Mouse (Mus musculus) kidney, adult 8-10 months (tissue): ENCODE measurements at regions not wholly inside any gene's neighbourhood (a gene's known extent, or its start where the extent isn't known, plus 50 kb on each side); places are given as distances from the start of the nearest gene placed in this dataset.
A peak's percentile ranks its signal among the peaks of the same experiment; 100 is the strongest.

ENCODE experiments used
- DNase-seq, 2 experiments: peaks; one replicate each; pipeline ENCODE4 v3.0.0; 2022

- no peak for DNase-seq
Observed at GRCm38 (mm10) chr10:44820379-44820778, 246.6 kb upstream of the Prep start.

DNA sequence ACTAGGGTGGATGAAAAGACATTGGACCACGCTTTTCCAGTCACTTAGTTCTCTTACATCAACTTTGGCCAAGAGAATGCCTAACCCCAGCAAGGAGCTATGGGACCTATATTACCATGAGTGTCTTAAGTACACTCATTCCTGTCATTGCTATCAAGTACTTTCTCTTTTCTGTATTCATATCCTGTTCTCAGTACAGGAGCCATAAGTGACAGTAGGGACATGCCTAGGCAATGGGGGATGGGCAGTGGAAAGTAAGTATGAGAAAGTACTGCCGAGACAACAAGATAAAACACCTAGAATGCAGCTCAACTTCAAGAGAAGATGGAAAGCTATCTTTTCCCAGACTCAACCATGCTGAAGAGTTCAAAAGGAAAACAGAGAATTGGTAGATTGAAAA lies 247.6 kb upstream of the Prep start:
- no peak for DNase-seq

- DNase-seq, result no peak
Observed at GRCm38 (mm10) chr10:44818615-44819014, 248.4 kb upstream of the Prep start.

DNA sequence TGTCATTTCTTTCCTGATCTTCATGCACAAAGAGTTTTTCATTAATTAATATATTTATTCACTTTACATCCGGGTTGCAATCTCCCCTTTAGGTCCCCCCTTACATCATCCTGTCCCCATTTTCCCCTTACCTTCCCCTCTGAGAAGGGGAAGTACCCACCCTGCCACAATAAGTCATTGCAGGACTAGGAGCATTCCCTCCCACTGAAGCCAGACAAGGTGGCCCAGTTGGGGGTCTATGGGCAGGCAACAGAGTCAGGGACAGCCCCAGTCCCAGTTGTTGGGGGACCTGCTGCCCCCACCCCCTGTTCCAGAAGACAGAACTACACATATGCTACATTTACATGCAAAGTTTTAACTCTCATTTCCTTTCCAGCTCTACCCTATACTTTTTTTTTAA lies 267.9 kb upstream of the Prdm1 start:
- DNase-seq, result no peak

DNA sequence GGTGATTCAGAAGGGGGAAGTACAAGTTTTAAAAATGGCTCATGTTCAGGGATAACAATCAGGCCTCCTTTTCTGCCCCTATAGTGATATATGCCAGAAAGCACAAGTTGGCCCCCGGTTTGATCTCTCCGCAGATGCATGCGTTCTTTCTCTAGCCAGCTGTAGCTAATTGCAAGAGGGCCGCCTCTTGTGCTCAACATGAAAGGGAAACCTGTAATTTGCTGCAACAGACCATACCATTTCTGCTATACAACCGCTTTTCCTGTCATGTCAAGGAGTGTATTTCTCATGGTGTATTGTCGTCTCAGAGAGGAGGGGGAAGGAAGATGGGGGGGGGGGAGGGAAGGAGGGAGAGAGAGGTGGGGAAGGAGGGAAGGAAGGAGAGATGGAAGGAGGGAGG lies 257.1 kb upstream of the Prdm1 start:
- DNase-seq, result no peak

GRCm38 (mm10) chr10:44780381-44780958 lies 252.2 kb upstream of the Prdm1 start:
- no peak for DNase-seq

DNA sequence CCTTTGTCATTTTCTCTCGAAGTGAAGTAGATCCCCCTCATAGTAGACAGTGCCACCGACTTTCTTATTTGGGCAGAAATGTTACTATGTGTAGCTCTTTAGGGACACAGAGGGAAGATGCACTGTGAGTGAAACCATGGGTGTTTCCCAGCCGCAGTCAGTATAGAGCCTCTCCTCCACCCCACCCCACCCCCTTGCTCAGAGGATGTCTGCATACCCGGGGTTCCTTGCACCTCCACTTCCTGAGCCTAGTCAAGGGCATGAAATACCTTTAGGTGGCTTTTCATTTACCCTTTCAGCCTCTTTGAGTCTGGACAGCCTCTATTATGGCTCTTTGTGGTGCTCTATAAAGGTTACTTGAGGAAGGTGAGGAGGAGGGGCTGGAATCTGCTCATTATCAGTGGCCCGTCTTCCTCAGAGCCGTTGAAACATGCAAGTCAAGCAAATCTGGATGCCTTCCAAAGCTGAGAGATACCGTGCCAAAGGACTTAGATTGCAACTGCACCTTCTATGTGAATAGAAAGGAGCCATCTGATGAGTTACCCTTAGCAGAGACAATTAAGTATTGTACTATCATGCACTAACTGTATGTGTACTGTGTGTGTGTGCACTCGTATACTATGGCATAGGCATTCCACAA lies 251.4 kb upstream of the Prdm1 start:
- no peak for DNase-seq

- DNase-seq, result no peak
Observed at GRCm38 (mm10) chr10:44777214-44777613, 248.9 kb upstream of the Prdm1 start.

DNA sequence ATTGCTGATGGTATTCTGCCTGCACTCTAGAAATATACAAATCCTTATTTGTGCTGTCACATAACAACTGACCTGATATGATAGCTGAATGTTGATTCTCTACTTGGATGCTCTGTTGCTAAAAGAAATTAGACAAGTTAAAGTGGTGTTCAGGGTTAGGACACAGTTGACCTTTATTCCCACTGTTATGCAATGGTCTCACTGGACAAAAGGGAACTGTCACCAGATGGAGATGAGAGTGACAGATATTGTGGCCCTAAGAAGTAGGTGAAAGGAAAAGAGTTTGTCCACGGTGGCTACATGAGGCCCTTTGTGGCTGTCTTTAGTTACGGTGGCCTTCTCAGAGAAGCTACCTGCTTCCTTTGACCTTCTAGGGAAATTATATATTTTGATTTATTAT lies 247.9 kb upstream of the Prdm1 start:
- DNase-seq, result no peak

DNA sequence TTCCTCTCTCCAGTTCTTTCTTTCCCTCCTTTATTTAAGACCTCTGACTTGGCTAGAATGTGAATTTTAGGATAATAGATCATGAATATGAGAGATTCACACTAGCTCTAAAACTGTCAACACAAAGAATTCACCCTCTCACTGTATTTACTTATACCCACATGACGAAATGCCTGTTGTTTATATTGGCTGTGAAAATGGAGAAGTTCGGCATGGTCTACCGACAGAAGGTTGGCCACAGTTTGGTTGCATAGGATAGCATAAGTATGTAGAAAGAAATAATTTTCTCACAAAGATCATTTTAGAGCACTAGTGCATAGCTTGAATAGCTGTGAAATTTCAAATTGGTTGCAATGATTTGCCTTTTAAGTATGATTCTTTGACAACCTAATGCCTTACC lies 237.2 kb upstream of the Prdm1 start:
- DNase-seq, result no peak

GRCm38 (mm10) chr10:44763102-44763501 lies 234.8 kb upstream of the Prdm1 start:
- peak in 1 of 2 experiments; percentile 4 for DNase-seq

GRCm38 (mm10) chr10:44762068-44762467 lies 233.8 kb upstream of the Prdm1 start:
- DNase-seq, result no peak

DNA sequence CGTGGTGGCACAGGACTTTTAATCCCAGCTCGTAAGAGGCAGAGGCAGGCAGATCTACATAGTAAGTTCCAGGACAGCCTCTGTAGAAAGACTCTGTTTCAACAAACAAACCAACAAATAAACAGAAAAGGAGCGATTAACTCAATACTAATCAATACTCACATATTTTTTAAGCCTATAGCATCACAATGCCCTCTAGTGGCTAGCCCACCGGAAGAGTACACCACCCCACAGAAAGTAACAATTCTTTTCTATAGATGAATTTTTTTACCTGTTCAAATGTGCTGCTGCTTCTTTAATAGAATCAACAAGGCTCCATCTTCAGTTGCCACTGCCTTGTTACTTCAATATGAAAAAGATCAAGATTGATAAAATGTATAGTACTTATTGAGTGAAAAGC lies 233.0 kb upstream of the Prdm1 start:
- DNase-seq, result no peak

DNA sequence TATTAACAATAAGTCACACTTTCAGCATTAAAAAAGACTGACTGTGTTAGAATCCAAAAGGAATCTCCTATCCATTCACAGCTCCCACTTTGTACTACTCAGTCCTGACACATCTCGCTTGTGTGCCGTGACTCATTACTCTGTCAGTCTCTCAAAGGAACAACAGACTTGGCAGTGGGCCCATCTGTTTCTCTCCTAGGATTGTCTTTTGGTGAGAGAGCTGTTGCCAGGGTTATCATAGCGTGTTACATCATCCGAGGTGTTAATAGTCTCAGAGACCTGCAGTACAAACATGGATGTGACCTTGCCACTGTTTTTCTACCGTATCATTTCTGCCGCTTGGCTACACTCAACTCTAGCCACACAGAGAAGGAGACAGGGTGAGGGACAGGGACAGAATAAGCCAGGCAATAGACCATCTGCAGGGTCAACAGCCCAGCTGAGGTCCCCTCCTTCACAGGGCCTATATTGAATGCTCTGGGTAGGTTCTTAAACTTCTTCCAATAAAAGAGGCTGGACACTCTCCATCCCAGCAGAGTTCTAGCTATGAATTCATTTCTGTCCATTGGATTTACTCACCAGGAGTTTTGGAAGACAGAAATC lies 227.2 kb upstream of the Prdm1 start:
- DNase-seq, result no peak

- DNase-seq, result no peak
Observed at GRCm38 (mm10) chr10:44754930-44755329, 226.6 kb upstream of the Prdm1 start.

GRCm38 (mm10) chr10:44752719-44753390 lies 224.6 kb upstream of the Prdm1 start:
- no peak for DNase-seq

DNA sequence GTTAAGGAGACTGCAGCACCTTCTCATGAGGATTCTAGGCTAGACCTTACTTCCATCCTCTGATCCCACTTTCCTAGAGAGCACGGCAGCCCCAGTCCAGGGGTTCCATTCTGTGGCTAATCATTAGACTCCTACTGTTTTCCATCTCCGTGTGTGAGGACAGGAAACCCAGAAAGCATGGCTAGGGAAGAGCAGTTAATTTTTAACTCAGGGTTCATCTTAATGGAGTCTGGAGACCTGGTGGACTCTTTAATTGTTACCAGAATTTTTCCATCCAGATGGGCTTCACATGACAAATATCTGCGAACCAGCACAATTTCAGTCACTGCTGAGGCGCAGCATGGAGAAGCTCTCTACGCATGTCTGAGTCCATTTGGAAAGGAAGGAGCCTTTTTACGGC lies 222.8 kb upstream of the Prdm1 start:
- DNase-seq, result peak; percentile 47 to 79

- peak; percentile 26 to 35 for DNase-seq
Observed at GRCm38 (mm10) chr10:44749206-44749605, 220.9 kb upstream of the Prdm1 start.

DNA sequence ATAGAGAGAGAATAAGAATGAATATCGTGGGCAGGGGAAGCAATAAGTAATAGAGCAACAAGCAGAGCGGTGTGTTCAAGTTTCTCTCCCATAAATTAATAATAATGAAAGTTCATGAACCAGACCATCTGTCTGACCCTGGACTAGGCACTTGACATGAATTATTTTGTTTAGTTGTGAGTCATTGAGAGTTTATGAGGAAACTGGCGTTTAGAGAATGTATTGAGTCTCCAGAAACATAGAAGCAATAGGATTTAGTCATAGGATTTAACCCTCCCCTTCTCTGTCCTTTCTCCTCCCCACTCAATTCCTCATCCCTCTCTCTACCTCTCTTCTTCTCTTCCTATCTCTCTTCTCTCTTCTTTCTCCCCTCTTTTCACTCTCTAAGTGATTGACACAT lies 219.1 kb upstream of the Prdm1 start:
- DNase-seq, result no peak

DNA sequence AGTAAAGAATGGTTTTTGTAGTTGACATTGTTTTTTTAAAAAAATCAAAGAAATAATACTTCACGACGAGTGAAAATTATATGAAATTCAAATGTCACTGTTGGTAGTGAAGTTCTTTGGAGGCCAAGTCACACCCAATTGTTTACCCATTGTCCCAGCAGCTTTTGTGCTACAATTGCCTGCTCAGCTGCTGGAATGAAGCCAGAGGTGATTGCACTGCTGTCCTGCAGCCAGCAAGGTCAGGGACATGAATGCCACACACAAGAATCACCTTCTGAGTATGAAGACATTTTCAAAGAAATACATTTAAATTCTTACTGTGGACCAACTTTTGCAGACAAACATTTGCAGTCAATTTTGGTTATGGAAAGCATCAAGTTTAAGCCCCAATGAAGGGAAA lies 215.9 kb upstream of the Prdm1 start:
- DNase-seq, result peak; percentile 12 to 28

DNA sequence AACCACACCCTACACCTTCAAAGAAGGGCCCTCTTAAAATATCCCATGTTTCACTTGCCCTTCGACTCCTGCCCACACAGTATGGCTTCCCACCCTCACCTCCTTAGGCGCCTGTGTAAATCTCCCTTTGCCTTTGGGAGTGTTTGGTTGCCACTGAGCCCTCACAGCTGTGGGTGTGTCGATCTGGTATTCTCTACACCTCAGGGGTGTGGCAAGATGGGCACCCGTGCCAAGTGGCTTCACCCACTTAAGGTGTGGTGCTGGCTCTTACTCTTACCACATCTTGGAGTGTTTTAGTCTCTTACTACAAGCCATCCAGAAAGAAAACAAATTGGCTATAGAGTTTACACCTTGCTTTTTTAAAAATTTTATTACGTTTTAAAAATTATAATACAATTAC lies 205.3 kb upstream of the Prdm1 start:
- no peak for DNase-seq

- DNase-seq, result no peak
Observed at GRCm38 (mm10) chr10:44730721-44731120, 202.4 kb upstream of the Prdm1 start.

DNA sequence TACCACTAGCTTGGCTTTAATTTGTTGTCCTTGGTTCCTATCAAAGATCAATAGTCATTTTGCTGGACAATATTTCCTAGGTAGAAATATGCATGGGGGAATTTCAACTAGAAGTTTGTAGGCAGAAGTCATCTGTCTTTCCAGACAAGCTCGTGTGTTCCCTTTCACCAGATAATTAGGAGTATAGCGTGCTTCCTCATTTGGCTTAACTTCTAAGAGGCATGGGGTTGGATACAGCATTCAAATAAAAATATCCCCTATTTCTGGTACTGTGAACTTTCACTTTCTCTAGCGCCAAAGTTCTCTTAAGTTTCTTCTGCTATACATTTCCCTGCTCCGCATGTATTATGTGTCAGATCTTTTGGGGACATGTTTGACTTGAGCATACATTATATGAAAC lies 200.7 kb upstream of the Prdm1 start:
- no peak for DNase-seq

DNA sequence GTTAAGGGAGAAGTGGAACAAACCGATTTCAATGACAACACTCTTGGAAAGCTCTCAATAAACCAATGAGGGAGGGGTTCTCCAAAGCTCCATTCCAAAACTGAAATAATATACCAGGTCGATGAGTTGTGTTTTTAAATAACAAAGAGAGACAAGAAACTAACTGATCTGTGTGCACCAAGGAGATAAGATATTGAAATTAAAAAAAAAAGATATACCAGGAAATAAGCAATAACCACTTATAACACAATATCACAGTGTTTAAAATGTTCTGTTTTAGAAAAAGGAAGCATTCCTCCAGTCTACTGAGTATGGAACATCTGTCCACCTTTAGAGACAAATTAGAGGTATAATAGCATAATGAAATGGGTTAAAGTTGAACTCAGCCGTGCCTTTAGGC lies 196.3 kb upstream of the Prdm1 start:
- no peak for DNase-seq
